Mouse (Mus musculus): ENCODE results near the gene Hsfy2. TPM values are rescaled to one million over a fixed set of nuclear protein-coding genes. Genes with fewer than 3 reads are reported as not detected.

The Hsfy2 gene
- polyA plus RNA-seq (2015; fragmentation: Nextera tagmentation; extraction: Ambion mirVana), result not detected in 2 replicates

DNA sequence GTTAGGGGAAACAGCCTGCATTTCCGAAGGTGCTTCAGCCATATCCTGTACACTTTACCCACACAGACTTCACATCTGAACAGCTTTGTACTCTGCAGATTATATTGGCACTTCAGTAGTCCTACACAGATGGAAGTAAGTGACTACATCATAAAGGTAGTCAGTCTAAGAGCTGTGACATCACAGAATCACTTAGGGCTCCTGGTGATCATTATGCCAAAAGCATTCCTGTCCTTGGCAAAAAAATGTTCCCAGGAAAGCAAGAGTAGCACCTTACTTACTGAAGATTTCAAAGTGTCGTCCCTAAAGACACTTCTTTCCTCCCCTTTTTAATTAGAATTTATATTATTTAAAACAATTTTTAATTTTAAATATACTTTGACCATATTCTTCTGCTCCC lies at the start of gene Hsfy2:
Gene Hsfy2, minus strand, starts transcription at position 101 of the 400 bp plus-strand sequence.
- Histone ChIP-seq H3K4me3 (no peak within 1 kb of the TSS), H3K27me3 (no peaks in the 10 kb centered on the region), H3K9me3 (no peaks in the 10 kb centered on the region), H3K36me3 (no peaks in the 10 kb centered on the region), H3K9ac (no peak within 1 kb of the TSS), H3K4me1 (replicated peaks) (no peaks in the 10 kb centered on the region), H3K4me2 (no peak within 1 kb of the TSS), H3K27ac (no peak within 1 kb of the TSS)
- 88% methylated on average over 2 of the region's 2 CpGs for WGBS
- no peak for ATAC-seq (ENCODE audit: low FRiP score)

GRCm38 (mm10) chr1:56685053-56685557 lies 47.9 kb upstream of the Hsfy2 start:
- Histone ChIP-seq H3K9me3 (no peaks in the 10 kb centered on the region), H3K4me2 (no peak overlapping the region), H3K4me1 (replicated peaks) (no peaks in the 10 kb centered on the region), H3K36me3 (no peaks in the 10 kb centered on the region), H3K27me3 (no peaks in the 10 kb centered on the region), H3K9ac (no peak overlapping the region), H3K27ac (no peak overlapping the region), H3K4me3 (no peak overlapping the region)
- no peak for ATAC-seq (ENCODE audit: low FRiP score)
- 74% methylated on average over 1 of the region's 1 CpGs for WGBS

DNA sequence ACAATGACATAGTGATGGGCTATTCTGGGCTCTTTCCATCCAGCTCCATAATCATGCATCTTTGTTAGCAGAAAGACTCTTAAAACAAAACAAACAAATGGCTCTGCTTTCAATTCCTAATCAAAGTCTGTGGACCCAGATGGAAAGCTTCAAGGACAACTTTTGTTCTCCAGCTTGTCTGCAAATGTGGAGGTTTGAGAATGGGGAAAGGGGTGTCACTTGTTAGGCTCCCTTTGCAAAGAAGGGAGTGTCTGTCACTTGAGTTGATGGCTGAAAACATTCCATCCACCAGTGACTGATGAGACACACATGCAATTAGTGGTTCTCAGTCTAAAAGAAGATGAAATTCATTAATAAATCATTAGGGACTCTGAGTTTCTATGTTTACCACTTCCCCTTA lies 47.3 kb upstream of the Hsfy2 start:
- no peaks in the 10 kb centered on the region for H3K36me3 ChIP-seq
- H3K4me2 ChIP-seq, result no peak overlapping the region
- no peaks in the 10 kb centered on the region for H3K9me3 ChIP-seq
- no peak overlapping the region for H3K4me3 ChIP-seq
- ATAC-seq (ENCODE audit: low FRiP score), result no peak
- no peak overlapping the region for H3K9ac ChIP-seq
- H3K27ac ChIP-seq, result no peak overlapping the region
- no peaks in the 10 kb centered on the region for H3K27me3 ChIP-seq
- H3K4me1 ChIP-seq (replicated peaks), result no peaks in the 10 kb centered on the region

DNA sequence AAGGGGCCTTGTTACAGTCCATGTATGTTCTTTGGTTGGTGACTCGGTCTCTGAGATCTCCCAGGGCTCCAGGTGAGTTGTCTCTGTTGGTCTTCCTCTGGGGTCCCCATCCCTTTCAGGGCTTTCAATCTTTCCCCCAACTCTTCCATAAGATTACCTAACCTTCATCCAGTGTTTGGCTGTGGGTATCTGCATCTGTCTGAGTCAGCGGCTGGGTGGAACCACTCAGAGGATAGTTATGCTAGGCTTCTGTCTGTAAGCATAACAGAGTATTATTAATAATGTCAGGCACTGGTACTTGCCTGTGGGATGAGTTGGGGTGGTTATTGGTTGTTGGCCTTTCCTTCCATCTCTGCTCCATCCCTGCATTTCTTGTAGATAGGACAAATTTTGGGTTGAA lies 44.0 kb upstream of the Hsfy2 start:
- no peak overlapping the region for H3K27ac ChIP-seq
- no peak for ATAC-seq (ENCODE audit: low FRiP score)
- H3K9me3 ChIP-seq, result no peaks in the 10 kb centered on the region
- H3K4me3 ChIP-seq, result no peak overlapping the region
- no peak overlapping the region for H3K9ac ChIP-seq
- H3K27me3 ChIP-seq, result no peaks in the 10 kb centered on the region
- H3K4me2 ChIP-seq, result no peak overlapping the region
- no peaks in the 10 kb centered on the region for H3K36me3 ChIP-seq
- no peaks in the 10 kb centered on the region for H3K4me1 ChIP-seq (replicated peaks)
- 87% methylated on average over 2 of the region's 2 CpGs for whole genome bisulfite sequencing

DNA sequence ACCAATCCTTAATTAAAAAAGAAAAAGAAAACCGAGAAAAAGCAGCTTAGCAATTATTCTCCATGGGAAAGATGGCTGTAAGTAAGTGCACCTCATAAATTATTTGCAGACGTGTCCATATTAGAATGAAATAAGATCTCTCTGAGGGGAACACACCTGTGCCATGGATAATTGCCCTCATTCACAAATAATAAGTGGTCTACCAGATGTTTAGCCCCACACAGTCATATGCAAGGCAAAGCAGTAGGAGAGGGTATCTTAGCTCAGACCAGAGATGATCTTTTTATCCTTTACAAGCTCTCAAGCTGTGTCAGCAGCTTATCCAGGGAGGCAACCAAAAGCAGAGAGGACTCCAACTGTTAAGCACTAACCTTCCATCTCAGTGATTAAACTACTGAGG lies 38.0 kb upstream of the Hsfy2 start:
- no peaks in the 10 kb centered on the region for H3K27me3 ChIP-seq
- no peak for ATAC-seq (ENCODE audit: low FRiP score)
- peaks cover 13% of the 10 kb centered on the region for H3K4me1 ChIP-seq (replicated peaks)
- H3K27ac ChIP-seq, result no peak overlapping the region
- H3K9ac ChIP-seq, result no peak overlapping the region
- no peaks in the 10 kb centered on the region for H3K36me3 ChIP-seq
- WGBS, result 46% methylated on average over 2 of the region's 2 CpGs
- H3K9me3 ChIP-seq, result no peaks in the 10 kb centered on the region
- H3K4me3 ChIP-seq, result no peak overlapping the region
- H3K4me2 ChIP-seq, result no peak overlapping the region

- WGBS, result 94% methylated on average over 3 of the region's 3 CpGs
- ATAC-seq (ENCODE audit: low FRiP score), result no peak
- no peak overlapping the region for H3K27ac ChIP-seq
- no peak overlapping the region for H3K4me3 ChIP-seq
- no peak overlapping the region for H3K9ac ChIP-seq
- H3K9me3 ChIP-seq, result no peaks in the 10 kb centered on the region
- no peak overlapping the region for H3K4me2 ChIP-seq
- no peaks in the 10 kb centered on the region for H3K36me3 ChIP-seq
- peaks cover 14% of the 10 kb centered on the region for H3K4me1 ChIP-seq (replicated peaks)
- no peaks in the 10 kb centered on the region for H3K27me3 ChIP-seq
Observed at GRCm38 (mm10) chr1:56674601-56675000, 37.4 kb upstream of the Hsfy2 start.

- WGBS, result 33% methylated on average over 8 of the region's 8 CpGs
Observed at GRCm38 (mm10) chr1:56671241-56671945, 34.2 kb upstream of the Hsfy2 start.

DNA sequence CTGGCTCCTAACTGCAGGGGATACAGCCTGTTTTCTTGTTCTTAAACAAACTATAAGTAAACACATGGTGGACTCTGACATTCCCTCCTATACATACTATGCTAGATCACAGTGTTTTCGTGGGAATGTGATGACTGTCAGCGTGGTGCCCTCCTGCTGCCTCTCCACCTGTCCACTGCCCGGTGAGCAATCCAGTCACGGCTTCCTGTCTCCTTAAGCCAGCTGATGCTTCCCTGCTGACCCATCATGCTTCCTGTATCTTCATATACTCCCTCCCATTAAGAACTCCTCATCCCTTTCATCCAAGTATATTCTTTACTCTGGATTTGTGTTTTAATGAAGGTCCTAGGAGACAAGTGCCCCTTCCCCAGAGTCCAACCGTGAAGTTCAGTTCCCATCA lies 33.3 kb upstream of the Hsfy2 start:
- ATAC-seq (ENCODE audit: low FRiP score), result no peak
- WGBS, result 62% methylated on average over 5 of the region's 5 CpGs
- no peaks in the 10 kb centered on the region for H3K9me3 ChIP-seq

More at GRCm38 (mm10) chr1:56671241-56671945, 34.2 kb upstream of the Hsfy2 start:
- Histone ChIP-seq H3K4me1 (replicated peaks) (peaks cover 14% of the 10 kb centered on the region), H3K9ac (no peak overlapping the region), H3K27ac (no peak overlapping the region), H3K9me3 (no peaks in the 10 kb centered on the region), H3K36me3 (no peaks in the 10 kb centered on the region), H3K4me3 (no peak overlapping the region), H3K27me3 (no peaks in the 10 kb centered on the region), H3K4me2 (no peak overlapping the region)
- ATAC-seq (ENCODE audit: low FRiP score), result no peak

GRCm38 (mm10) chr1:56664606-56665005 lies 27.4 kb upstream of the Hsfy2 start:
- Histone ChIP-seq H3K9ac (no peak overlapping the region), H3K4me1 (replicated peaks) (no peaks in the 10 kb centered on the region), H3K4me2 (no peak overlapping the region), H3K36me3 (no peaks in the 10 kb centered on the region), H3K27me3 (no peaks in the 10 kb centered on the region), H3K4me3 (no peak overlapping the region), H3K27ac (no peak overlapping the region), H3K9me3 (no peaks in the 10 kb centered on the region)
- WGBS, result 85% methylated on average over 3 of the region's 3 CpGs
- ATAC-seq (ENCODE audit: low FRiP score), result no peak

More for the DNA sequence above, 33.3 kb upstream of the Hsfy2 start:
- Histone ChIP-seq H3K4me2 (no peak overlapping the region), H3K27me3 (no peaks in the 10 kb centered on the region), H3K36me3 (no peaks in the 10 kb centered on the region), H3K4me1 (replicated peaks) (peaks cover 14% of the 10 kb centered on the region), H3K9ac (no peak overlapping the region), H3K27ac (no peak overlapping the region), H3K4me3 (no peak overlapping the region)

DNA sequence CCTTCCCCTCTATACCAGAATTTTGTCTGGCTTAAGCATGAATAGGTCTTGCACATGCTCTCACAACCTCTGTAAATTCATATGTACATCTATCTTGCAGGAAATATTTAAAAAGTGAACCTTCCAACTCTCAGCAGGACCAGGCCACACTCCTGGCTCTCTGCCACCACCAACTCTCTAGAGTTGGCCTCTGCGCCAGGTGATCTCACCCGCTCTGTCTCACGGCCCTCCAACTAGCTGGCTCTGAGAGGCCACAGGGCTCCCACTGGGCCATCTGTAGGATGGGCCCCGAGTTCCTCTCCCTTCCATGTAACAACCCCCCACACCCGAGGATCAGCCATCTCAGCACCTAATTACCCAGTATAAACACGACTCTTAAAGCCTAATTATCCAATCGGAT lies 10.4 kb downstream of the Hsfy2 start:
- Histone ChIP-seq H3K4me3 (no peak overlapping the region), H3K9me3 (no peaks in the 10 kb centered on the region), H3K36me3 (no peaks in the 10 kb centered on the region), H3K4me1 (replicated peaks) (no peaks in the 10 kb centered on the region), H3K27me3 (no peaks in the 10 kb centered on the region), H3K4me2 (no peak overlapping the region), H3K27ac (no peak overlapping the region), H3K9ac (no peak overlapping the region)
- 85% methylated on average over 7 of the region's 7 CpGs for WGBS
- ATAC-seq (ENCODE audit: low FRiP score), result no peak

- H3K36me3 ChIP-seq, result no peaks in the 10 kb centered on the region
- no peaks in the 10 kb centered on the region for H3K9me3 ChIP-seq
- H3K4me3 ChIP-seq, result no peak overlapping the region
- ATAC-seq (ENCODE audit: low FRiP score), result no peak
- no peaks in the 10 kb centered on the region for H3K4me1 ChIP-seq (replicated peaks)
- no peak overlapping the region for H3K27ac ChIP-seq
- H3K9ac ChIP-seq, result no peak overlapping the region
- no peaks in the 10 kb centered on the region for H3K27me3 ChIP-seq
- 86% methylated on average over 3 of the region's 3 CpGs for WGBS
- no peak overlapping the region for H3K4me2 ChIP-seq
Observed at GRCm38 (mm10) chr1:56624304-56624703, 12.9 kb downstream of the Hsfy2 start.

DNA sequence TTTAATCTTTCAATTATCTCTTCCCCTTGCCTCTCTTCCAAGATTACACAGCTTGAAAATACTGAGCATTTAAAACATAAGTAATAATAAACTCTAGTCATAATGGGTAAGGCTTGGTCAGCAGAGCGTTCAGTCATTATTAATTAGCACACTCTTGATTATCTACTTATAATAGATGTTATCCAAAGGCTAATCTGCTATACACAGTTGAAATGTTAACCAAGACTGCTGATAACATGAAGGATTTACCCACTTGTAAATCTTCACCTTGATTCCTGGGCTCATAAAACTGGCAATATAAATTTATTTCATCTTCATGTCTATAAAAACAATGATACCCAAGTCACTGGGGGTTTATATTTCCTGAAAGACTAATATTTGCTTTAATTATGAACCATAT lies 24.9 kb downstream of the Hsfy2 start:
- no peaks in the 10 kb centered on the region for H3K36me3 ChIP-seq
- H3K27ac ChIP-seq, result no peak overlapping the region
- WGBS, result 91% methylated on average over 1 of the region's 1 CpGs
- no peaks in the 10 kb centered on the region for H3K9me3 ChIP-seq
- no peak overlapping the region for H3K4me3 ChIP-seq
- no peak overlapping the region for H3K9ac ChIP-seq
- no peaks in the 10 kb centered on the region for H3K4me1 ChIP-seq (replicated peaks)
- no peak overlapping the region for H3K4me2 ChIP-seq
- H3K27me3 ChIP-seq, result no peaks in the 10 kb centered on the region
- ATAC-seq (ENCODE audit: low FRiP score), result no peak
